ENCODE assay signal across 8 mouse cellular contexts in the genomic region with DNA sequence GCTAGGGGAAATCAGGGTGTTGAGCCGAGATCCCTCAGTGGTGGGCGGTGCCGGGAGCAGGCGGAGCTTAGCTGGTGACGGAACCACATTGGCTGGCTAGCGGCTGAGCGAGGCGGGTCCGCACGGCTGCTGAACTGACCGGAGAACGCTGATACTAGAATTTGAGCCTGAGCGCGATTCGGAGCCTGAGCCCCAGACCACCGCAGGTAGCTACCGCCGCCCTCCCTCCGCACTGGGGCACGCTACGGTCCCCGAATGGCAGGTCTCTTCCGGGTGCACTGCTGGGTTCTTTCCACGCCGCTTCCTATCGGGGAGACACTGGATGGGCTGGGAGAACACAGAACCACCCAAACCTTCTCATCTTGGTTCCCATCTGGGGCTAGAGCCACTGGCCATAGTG. TPM values are rescaled to one million over a fixed set of nuclear protein-coding genes. Genes with fewer than 3 reads are reported as not detected.
A peak's percentile ranks its signal among the peaks of the same experiment; 100 is the strongest.
DNase-seq lines count a peak whose midpoint lies in the region; ATAC-seq and TF ChIP-seq lines count a peak whose summit lies in the region.

Aldh1b1 (plus strand) TSS at position 59 of the 400 bp plus-strand sequence.

- peak; percentile 89 for DNase-seq in adrenal gland, postnatal 10 days
- peak; percentile 53 to 59 for DNase-seq in heart, adult 9 months (ENCODE audit: low spot score in 2 of 2)
- peak; percentile 65 to 73 for DNase-seq in kidney, adult 8-10 months
- peak; percentile 87 for DNase-seq in yolk sac, embryonic 10.5 days (ENCODE audit: low spot score)

- H3K27me3 ChIP-seq in embryonic facial prominence, embryonic 12.5 days: 0 out of 2 replicates have a peak, but pooled peaks cover 6% of the 10 kb centered on the region
- peaks cover 26% of the 10 kb centered on the region for H3K27me3 ChIP-seq in limb, embryonic 12.5 days
- H3K27me3 ChIP-seq in midbrain, embryonic 12.5 days: peaks cover 9% of the 10 kb centered on the region; the same call in 1 of the 2 replicates
- no peaks in the 10 kb centered on the region for H3K27me3 ChIP-seq in small intestine, adult 2 months (ENCODE audit: control insufficient read depth, insufficient read depth, low read length)

- TF ChIP-seq POLR2A in small intestine, adult 2 months (IDR thresholded peaks at IDR 0.05; ENCODE audit: low read depth, low read length): peak; percentile 82; the same call in 1 of the 2 replicates

- no peak within 1 kb of the TSS for H3K27ac ChIP-seq in embryonic facial prominence, embryonic 12.5 days
- H3K27ac ChIP-seq in limb, embryonic 12.5 days: no peak within 1 kb of the TSS
- H3K27ac ChIP-seq in midbrain, embryonic 12.5 days (replicated peaks): peak within 1 kb of the TSS; percentile 46
- peak within 1 kb of the TSS; percentile 100 for H3K27ac ChIP-seq in small intestine, adult 2 months (ENCODE audit: insufficient read depth, low read depth, low read length)

- H3K9ac ChIP-seq in embryonic facial prominence, embryonic 12.5 days: peak within 1 kb of the TSS; percentile 44; the same call in 1 of the 2 replicates
- peak within 1 kb of the TSS; percentile 47; the same call in 1 of the 2 replicates for H3K9ac ChIP-seq in limb, embryonic 12.5 days (replicated peaks)
- H3K9ac ChIP-seq in midbrain, embryonic 12.5 days (replicated peaks): peak within 1 kb of the TSS; percentile 61

- peak within 1 kb of the TSS; percentile 45 for H3K4me3 ChIP-seq in embryonic facial prominence, embryonic 12.5 days
- peak within 1 kb of the TSS; percentile 42 for H3K4me3 ChIP-seq in limb, embryonic 12.5 days (replicated peaks)
- H3K4me3 ChIP-seq in midbrain, embryonic 12.5 days: peak within 1 kb of the TSS; percentile 49
- peak within 1 kb of the TSS; percentile 92 for H3K4me3 ChIP-seq in small intestine, adult 2 months (ENCODE audit: low read depth, low read length)

- no peaks in the 10 kb centered on the region for H3K36me3 ChIP-seq in embryonic facial prominence, embryonic 12.5 days
- no peaks in the 10 kb centered on the region for H3K36me3 ChIP-seq in limb, embryonic 12.5 days
- peaks cover 7% of the 10 kb centered on the region; the same call in 1 of the 2 replicates for H3K36me3 ChIP-seq in midbrain, embryonic 12.5 days
- H3K36me3 ChIP-seq in small intestine, adult 2 months (ENCODE audit: control insufficient read depth, insufficient read depth, low read length): peaks cover 19% of the 10 kb centered on the region

- H3K4me2 ChIP-seq in embryonic facial prominence, embryonic 12.5 days (replicated peaks): peak within 1 kb of the TSS; percentile 80
- H3K4me2 ChIP-seq in limb, embryonic 12.5 days: peak within 1 kb of the TSS; percentile 74
- peak within 1 kb of the TSS; percentile 76 for H3K4me2 ChIP-seq in midbrain, embryonic 12.5 days (replicated peaks)

- WGBS in embryonic facial prominence, embryonic 12.5 days: under 1% methylated on average over 26 of the region's 26 CpGs
- under 1% methylated on average over 26 of the region's 26 CpGs for WGBS in limb, embryonic 12.5 days
- WGBS in midbrain, embryonic 12.5 days: under 1% methylated on average over 26 of the region's 26 CpGs
- WGBS in small intestine, adult 2 months: under 1% methylated on average over 26 of the region's 26 CpGs

- no peaks in the 10 kb centered on the region for H3K9me3 ChIP-seq in embryonic facial prominence, embryonic 12.5 days
- no peaks in the 10 kb centered on the region for H3K9me3 ChIP-seq in limb, embryonic 12.5 days
- H3K9me3 ChIP-seq in midbrain, embryonic 12.5 days: no peaks in the 10 kb centered on the region

- no peak for TF ChIP-seq CTCF in small intestine, adult 2 months (IDR thresholded peaks at IDR 0.05; ENCODE audit: extremely low read depth, insufficient read length, insufficient replicate concordance, low read depth, low read length)

- ATAC-seq in embryonic facial prominence, embryonic 12.5 days (ENCODE audit: insufficient number of reproducible peaks, insufficient read depth, low FRiP score, low TSS enrichment): no peak
- peak; percentile 43; the same call in 1 of the 2 replicates for ATAC-seq in limb, embryonic 12.5 days (ENCODE audit: insufficient number of reproducible peaks, insufficient read depth, low FRiP score, low TSS enrichment, low read depth)
- ATAC-seq in midbrain, embryonic 12.5 days (ENCODE audit: low FRiP score, low read depth): peak; percentile 64

- peaks cover 14% of the 10 kb centered on the region for H3K4me1 ChIP-seq in embryonic facial prominence, embryonic 12.5 days
- peaks cover 24% of the 10 kb centered on the region for H3K4me1 ChIP-seq in limb, embryonic 12.5 days (replicated peaks)
- peaks cover 22% of the 10 kb centered on the region for H3K4me1 ChIP-seq in midbrain, embryonic 12.5 days
- peaks cover 18% of the 10 kb centered on the region for H3K4me1 ChIP-seq in small intestine, adult 2 months (ENCODE audit: control insufficient read depth, insufficient read depth, insufficient read length, low read length)

RNA-seq across cellular contexts. Expression of gene Aldh1b1, which starts in this region (rescaled TPM):
- total RNA-seq in adrenal gland, postnatal 10 days (2021): 10 to 100 TPM; 22.1 to 28.1 TPM
- 3.8 and 5.3 TPM in 2 replicates for polyA plus RNA-seq in embryonic facial prominence, embryonic 12.5 days (2016; fragmentation: Nextera tagmentation; extraction: Ambion mirVana)
- polyA plus RNA-seq in limb, embryonic 12.5 days (2016; fragmentation: Nextera tagmentation; extraction: Ambion mirVana): 1.2 and 1.3 TPM in 2 replicates
- 8.6 and 9.0 TPM in 2 replicates for polyA plus RNA-seq in midbrain, embryonic 12.5 days (2016; fragmentation: Nextera tagmentation; extraction: Ambion mirVana)
- polyA plus RNA-seq in small intestine, adult 2 months (2012; rRNA removed): 55.3 and 276 TPM in 2 replicates

Comparison
In these comparisons a context has a peak if more than half of its experiments do, and no peak if none do; other contexts are left out.
1. H3K27ac ChIP-seq: peak in midbrain, embryonic 12.5 days (single experiment) and small intestine, adult 2 months (single experiment); none in embryonic facial prominence, embryonic 12.5 days (single experiment) and limb, embryonic 12.5 days (single experiment).
2. H3K4me3 ChIP-seq: peak in every context shown above with its lines; median percentile 92 in small intestine, adult 2 months; 49 in midbrain, embryonic 12.5 days; 45 in embryonic facial prominence, embryonic 12.5 days; 42 in limb, embryonic 12.5 days.
3. Peak in every context shown above with its lines, with median percentiles within 50 percentile points of each other: DNase-seq, H3K4me2 ChIP-seq and H3K9ac ChIP-seq.